Mouse (Mus musculus): Measurements from ENCODE around the gene Pde9a.

Gene Pde9a

DNA sequence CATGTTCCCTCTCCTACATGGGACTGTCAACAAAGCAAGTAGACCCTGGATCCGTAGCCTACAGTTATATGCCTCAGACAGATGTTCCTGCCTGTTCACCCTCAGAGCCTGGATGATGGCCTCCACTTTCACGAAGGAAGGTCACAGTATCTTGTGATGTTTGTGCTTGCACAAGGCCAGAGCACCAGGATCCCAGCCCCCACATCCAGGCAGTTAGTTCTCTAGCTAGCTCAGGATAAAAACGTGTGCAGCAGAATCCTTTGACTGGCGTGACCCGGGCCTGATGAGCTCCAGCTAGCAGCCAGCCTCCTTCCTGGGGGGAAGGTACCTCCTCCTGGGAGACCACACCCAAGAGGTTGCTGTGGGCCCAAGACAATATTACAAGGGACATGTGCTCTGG, 82.5 kb downstream of the Pde9a start:
- DNase-seq (ENCODE audit: low spot score in 2 of 2), result no peak

DNA sequence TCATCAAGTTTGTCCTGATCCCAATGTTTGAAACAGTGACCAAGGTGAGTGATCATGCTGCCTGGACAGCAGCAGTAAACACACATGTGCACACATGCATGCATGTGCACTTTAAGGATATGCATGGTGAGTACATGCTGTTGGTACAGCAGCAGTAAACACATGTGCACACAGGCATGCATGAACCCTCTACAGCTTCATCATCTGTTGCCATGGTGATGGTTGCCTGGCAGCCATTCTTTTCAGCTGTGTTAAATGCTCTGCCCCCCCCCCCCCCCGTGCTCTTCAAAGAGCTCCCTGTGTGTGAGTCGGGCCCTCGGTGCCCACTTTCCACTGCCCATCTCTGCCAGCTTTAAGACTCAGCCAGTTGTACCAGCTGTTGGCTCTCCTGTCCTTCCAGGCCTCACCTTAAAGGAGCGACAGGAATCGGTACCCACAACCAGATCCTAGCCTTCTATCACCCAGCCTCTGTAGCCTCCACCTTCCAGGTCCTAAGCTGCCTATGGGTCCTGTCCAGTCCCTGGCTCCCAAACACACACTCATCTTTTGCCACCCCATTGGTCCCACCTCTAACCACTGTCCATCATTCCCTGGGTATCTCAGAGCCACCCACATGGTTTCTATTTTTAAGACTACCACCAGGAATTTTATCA, 84.9 kb downstream of the Pde9a start:
- DNase-seq (ENCODE audit: low spot score in 2 of 2), result no peak

DNA sequence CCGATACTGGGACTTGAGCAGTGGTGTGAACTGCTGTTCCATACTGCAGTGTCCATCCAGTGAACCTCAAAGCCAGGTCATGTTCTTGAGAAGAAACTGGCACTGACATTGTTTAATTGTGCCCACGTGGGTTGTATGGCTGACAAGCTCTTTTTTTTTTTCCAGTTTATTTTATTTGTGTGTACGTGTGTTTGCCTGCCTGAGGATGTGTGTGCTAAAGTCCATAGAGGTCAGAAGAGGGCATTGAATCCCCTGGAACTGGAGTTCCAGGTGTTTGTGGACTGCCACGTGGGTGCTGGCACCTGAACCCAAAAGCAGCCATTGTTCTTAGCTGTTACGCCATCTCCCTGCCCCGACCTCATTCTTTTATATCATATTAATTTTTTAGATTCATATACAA, 88.4 kb downstream of the Pde9a start:
- no peak for DNase-seq (ENCODE audit: low spot score in 2 of 2)

DNA sequence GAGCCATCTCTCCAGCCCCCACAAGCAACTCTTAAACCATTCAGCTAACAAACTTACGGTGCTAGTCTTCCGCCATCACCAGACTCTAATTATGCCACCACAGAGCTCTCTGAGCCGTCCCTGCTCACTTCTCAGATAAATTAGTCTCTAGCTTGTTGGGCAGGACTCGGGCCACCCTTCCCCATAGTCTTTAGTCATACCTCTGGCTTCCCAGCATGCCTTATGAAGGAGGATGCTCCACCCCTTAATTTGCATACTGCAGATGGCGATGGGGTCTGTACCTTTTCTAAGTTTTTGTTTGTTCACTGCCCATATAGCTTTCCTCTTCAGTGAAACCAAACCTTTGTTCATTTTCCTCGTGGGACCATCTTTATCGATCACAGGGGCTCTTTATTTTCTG, 92.6 kb downstream of the Pde9a start:
- DNase-seq (ENCODE audit: low spot score in 2 of 2), result no peak

DNA sequence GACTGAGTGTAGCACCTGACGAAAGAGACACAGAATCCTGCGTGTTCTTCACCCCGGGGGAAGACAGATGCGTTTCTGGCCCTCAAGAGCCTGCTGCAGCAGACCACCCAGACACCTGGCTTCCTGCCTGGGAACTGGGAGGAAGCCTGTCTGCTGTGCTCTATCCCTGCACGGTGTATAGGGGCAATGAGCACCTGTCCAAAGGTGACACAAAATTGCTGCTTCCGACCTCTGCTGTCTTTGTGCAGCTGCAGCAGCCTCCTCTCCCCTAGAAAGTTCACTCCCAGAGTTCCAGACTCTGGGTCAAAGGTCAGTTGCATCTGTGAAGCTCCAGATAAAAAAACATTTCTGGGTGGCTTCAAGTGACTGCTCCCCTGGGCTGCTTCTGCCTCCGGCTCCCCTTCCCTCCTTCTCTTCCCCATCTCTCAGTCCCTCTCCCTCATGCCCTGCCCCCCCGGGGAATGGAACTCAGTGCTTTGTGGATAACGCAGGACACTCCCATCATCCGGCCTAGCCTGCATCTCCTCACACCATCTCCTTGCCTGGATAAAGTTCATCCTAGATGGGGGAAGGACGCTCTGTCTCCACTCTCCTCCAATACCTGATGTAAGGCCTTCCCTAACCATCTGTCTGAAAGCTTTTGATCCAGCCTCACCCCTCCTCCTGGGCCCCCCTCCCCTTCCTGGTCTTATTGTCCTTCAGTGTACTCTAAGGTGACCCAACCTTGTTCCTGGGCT, 93.3 kb downstream of the Pde9a start:
- no peak for DNase-seq (ENCODE audit: low spot score in 2 of 2)

DNA sequence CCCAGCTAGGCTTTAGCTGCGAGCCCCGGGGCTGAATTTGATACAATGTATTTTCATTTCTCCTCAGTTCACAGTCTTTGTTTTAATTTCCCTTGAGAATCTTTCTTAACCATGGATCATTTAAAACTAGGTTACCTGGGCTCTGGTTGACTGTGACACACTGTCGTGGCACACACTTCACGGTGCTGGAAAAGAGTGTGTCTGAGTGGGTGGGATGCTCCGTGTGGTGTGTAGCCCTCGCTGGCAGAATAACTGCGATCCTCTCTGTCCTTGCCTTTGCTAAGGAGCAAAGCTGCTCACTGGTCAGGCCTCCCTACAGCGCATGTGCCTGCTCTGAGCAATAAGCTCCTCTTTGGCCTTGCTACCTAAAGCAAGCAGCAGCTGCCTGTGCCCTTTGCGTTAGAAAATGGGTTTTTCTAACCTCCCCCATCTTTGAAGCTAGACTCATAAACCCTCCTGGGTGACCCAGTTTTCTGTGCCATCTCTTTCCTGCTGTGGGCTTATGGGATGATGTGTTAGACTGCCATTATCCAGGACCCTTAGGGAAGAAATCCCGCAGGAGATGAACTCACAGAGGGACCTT, 100.7 kb downstream of the Pde9a start:
- no peak for DNase-seq (ENCODE audit: low spot score in 2 of 2)

DNA sequence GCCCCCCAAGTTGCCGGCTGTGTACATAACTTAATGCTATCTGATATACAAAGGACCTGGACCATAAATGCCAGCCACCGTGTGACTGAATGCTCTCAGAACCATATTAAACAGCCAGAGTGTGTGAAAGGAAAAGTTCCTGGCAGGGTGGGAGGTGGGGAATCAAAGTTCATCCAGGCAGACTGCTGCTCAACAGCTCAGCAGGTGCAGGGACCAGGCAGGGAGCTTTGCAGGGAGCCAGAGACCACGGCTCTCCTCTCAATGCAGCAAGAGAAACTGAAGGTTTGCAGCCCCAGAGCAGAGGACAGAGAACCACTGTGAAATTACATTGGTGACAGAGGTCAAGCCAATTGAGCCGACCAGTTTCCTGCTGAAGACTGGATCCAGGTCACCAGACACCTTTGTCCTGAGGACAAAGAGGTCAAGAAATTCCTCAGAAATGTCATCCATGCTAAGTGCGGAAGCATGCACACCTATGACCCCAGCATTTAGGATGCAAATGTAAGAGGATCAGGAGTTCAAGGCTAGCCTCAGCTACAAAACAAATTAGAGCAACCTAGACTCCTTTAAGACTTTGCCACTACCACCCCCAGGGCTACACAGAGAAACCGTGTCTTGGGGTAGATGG, 101.5 kb downstream of the Pde9a start:
- no peak for DNase-seq (ENCODE audit: low spot score in 2 of 2)

DNA sequence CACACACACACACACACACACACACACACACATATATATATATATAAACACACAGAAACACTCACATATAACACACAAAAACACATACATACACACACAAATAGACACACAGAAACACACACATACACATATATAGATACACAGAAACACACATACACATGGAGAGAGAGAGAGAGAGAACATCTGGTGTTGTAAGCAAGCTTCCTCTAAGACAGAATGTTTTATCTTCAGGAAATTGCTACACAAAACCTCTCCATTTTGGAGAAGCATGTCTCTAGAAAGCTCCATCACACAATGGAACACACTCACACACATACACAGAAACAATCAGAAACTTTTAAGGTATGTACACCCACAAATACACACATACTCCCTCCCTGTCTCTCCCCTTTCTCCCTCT, 105.3 kb downstream of the Pde9a start:
- DNase-seq (ENCODE audit: low spot score in 2 of 2), result no peak

DNA sequence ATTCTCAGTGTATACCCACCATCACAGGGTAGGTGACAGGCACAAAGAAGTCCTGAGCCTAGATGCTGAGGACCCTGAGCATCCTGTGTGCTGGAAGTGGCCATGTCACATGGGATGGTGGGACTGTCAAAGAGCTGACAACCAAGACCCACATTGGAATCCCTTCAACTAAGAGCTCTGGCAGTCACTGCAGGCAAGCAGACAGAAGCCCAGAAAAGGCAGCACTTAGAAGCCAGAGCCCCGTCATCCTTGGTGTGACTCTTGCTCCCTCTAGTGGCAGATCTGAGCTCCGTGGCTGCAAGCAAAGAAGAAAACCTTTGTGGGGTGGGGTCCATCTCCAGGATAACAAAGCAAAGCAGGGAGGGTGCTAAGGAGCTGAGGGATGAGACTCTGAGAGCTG, 106.4 kb downstream of the Pde9a start:
- peak; percentile 46 to 71 for DNase-seq (ENCODE audit: low spot score in 2 of 2)

DNA sequence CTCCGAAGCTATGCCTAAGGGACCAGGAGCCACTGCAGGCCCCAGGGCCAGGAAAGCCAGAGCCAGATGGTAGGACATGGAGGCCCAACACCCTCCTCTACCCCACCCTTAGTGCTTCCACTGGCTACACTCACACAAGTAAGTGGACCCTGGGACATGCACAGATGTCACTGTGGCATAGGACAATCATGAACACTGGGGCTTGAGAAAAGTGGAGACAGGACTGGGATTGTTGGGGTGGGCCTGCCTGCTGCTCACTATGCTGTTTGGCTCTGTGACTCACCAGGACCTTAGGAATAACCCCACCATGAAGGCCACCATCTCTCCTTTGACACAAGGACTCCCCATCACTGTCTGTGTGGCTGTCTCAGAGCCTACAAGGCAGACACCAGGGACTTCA, 109.0 kb downstream of the Pde9a start:
- DNase-seq (ENCODE audit: low spot score in 2 of 2), result no peak

DNA sequence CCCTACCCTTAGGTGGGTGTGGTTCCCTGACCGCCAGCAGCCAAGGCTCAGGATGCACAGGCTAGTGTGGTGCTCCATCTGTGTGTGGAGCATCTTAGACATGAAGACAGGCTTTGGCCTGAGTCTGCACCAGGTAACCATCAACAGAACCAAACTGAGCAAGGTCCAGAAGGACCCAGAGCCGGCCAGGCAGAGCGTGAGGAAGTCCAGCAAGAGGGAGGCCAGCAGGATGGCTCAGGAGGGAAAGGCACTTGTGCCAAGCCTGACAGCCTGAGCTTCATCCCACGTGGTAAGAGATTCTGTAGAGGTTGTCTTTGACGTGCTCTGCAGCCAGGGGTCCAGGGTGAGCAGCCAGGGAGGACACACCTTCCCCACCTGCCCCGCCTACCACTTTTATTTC, 111.7 kb downstream of the Pde9a start:
- DNase-seq (ENCODE audit: low spot score in 2 of 2), result no peak

DNA sequence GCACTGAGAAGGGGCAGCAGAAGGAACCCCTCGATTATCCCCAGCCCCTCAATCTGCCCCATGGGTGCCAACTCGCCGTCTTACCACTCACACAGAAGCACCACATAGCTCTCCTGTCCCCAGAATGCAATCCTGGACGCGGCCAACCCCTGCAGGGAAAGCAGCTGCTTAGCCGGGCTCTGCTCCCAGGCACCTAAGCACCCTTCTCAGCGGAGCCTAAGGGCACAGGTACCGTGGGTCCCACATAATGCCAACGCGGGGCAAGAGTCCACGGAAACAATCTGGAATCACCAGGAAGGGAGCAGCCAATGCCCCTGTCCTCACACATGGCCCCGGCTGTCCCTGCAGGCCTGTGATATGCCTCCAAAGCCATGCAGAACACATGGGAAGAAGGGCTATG, 113.7 kb downstream of the Pde9a start:
- DNase-seq (ENCODE audit: low spot score in 2 of 2), result no peak

DNA sequence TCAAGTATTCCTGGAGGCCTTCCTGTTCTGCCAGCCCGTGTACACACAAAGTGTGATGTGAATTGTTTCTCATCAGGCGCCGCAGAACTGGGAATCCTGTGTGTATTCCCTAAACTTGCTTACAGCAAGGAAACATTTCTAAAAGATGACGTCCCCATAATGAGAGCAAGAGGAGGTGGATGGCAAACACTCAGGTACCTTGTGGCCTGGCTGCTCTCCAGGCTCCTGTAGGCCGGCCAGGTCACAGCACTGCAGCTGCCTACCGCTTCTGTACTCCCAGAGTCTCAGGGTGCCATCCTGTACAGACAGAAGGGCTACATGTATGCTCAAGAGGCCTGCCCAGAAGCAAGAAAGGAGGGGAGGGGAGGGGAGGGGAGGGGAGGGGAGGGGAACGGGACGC, 114.4 kb downstream of the Pde9a start:
- no peak for DNase-seq (ENCODE audit: low spot score in 2 of 2)

DNA sequence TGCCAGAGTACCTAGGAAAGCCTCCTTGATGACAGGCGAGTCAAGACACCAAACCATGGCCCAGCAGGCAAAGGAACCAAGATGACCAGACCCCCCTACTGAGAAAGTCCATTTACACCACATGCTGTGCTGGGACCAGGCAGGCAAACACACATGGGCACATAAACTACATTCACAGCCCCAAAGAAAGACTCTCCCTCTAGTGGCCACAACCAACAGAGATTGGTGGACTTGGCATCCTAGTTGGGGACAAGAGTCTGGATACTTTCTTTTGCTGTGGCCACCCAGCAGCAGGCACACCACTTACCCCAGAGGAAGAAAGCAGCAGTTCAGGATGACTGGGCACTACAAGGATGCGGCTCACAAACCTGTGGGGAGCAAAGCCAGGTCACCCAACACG, 114.9 kb downstream of the Pde9a start:
- DNase-seq (ENCODE audit: low spot score in 2 of 2), result no peak

DNA sequence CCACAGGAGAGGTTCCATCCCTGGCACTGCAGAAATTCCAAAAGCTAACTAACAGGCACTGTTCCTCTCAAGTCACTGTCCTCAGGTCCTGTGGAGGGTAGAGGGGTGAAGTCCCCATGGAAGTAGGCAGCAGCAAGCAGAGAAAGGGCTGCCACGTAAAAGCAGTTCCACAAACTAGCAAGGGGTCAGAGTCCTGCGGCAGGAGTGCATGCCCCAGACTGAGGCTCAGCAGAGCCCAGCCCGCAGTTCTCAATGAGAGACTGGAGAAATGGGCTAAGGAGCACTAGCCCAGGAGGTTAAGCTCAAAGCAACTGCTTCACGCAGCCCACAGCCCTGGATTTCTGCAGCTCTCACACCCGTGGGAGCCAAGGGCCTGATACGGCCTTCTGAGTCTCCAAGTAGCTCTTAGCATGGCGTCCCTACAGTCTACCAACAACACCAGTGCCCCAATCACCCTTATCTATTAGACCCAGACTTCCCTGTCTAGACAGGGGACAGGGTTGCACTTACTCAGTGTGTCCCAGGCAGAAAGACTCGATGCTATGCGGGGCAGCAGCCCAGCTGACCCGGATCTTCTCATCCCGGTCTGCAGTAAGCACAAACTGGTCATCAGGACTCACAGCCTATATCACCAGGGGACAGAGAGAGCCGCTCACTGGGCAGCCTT, 116.4 kb downstream of the Pde9a start:
- no peak for DNase-seq (ENCODE audit: low spot score in 2 of 2)

DNA sequence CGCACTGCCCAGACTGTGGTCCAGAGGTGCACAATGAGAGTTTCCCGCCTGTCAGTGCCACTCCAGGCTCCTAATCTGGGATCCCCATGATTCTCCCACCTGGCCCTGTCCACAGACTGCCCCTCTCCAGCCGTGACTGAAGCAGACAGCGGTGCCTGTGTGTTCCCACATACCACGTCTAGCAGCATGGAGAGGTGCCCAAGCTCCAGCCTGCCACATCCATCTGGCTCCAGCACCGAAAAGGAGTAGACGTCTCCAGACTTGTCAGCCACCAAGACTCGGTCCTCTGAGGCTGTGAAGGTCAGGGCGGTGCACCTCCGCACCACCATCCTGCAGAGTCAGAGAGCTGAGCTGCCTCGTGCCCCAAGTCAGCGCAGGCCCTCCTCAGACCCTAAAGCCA, 117.3 kb downstream of the Pde9a start:
- no peak for DNase-seq (ENCODE audit: low spot score in 2 of 2)

DNA sequence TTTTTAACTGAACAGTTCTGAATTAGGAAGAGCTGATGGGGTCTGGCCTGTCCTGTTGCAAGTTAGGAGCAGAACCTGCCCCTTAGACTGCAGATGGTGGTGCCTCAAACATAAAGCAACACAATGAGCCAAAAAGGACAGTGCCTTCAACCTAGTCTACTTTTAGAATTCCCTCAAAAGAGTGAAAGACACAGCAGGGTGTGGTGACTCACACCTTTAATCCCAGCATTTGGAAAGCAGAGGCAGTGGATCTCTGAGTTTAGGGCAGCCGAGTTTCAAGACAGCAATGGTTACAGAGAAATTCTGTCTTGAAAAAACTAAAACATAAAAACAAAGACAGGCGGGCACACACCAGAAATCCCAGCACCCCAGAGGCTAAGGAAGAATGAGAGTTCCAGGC, 117.9 kb downstream of the Pde9a start:
- DNase-seq (ENCODE audit: low spot score in 2 of 2), result no peak

DNA sequence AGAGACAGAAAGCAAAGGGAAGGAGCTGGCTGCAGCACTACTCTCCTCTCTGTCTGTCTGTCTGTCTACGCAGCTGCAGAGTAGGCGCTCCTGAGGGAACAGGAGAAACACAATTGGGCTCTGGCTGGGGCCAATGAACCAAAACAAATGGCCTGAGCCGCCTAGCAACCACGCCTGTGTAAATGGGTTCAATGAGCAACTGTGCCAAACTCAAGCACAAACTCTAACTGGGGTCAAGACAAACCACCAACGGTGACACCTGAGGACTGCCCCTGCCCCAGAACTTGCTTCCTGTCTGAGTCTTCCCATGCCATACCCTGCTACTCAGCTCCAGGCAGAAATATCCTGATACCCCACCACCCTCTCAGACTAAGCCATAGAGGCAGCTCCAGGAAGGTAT, 119.0 kb downstream of the Pde9a start:
- no peak for DNase-seq (ENCODE audit: low spot score in 2 of 2)

DNA sequence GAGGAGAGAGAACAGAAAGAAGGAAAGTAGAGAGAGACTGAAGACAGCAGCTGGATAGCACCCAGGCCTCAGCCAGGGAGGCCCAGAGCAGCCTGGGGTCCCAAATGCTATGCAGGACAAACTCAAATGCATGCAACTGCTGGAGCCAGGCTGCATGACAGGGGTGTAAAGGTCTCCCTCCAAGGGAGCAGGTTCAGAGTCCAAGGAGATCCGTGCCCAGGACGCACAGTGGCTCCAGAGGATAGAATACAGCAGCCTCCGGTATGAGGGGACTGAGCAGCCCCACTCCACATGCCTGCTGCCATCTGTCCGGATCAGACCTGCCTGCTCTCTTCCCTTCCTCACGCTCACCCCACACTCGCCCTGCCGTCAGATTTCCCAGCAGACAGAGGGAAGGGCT, 120.3 kb downstream of the Pde9a start:
- DNase-seq (ENCODE audit: low spot score in 2 of 2), result no peak

DNA sequence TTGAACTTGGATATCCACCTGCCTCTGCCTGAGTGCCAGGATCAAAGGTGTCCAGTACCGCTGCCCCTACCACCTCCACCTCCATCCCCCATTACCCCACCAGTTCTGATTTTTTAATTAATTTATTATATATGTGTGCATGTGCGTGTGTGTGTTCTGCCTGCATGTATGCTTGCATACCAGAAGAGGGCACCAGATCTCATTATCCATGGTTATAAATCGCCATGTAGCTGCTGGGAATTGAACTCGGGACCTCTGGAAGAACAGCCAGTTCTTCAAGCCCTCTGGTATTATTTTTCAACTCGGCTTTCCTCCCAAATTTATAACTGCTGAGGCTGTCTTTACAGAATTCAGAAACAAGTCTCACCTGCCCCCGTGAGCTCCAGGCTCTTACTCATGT, 124.9 kb downstream of the Pde9a start:
- DNase-seq (ENCODE audit: low spot score in 2 of 2), result no peak

DNA sequence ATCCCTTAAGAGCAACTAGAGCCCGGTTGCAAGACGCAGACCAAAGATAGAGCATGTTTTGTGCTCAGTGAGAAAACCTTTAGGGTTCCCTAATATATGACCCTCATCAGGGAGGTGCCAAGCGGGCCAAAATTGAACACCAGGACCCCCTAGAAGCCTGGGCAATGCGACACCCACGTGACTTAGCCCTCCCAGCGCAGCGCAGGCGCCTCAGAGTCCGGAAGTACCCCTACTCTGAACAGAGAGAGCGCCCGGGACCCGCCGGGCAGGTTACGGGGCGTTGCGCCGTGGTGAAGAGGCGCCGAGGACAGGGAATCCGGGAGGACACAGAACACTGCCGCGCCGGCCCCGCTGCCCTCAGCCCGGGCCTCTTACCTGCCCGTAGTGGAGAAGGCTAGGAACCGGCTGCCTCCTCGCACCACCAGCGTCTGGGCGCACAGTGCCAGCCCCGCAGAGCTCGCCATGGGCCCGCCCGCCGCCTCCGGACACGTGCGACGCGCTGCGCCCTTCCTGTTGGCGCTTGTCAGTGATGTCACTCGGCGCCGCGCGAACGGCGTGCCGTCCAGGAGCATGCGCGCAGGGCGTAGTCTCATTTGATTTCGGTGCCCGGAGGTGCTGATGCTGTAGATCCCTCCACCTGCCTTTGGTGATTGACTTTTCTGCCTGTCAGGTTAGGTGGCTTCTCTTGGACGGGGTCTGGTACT, 125.9 kb downstream of the Pde9a start:
- peak; percentile 65 to 88 for DNase-seq (ENCODE audit: low spot score in 2 of 2)

DNA sequence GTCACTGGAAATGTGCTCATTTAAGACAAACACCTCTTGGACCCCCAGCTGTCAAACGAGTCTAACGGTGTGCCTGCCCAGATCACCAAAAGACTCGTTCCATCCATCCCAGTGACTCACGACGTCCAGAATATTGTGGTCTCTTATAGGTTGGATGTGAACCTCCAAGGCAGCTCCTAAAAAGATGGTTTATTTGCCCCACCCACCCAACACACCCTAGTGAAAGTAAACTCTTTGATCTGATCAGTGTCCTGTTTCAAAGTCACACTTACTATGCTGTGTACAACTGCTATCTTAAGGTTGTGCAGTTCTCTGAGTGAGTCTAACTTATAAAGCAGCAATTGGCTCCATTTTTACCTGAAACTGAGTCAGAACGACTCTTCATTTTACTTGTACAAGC, 126.6 kb downstream of the Pde9a start:
- DNase-seq (ENCODE audit: low spot score in 2 of 2), result no peak

Data from spleen, postnatal 10 days (tissue).